Mouse (Mus musculus) layer of hippocampus, adult 9-11 months (tissue): ENCODE results near the gene Klhl9.
A peak's percentile ranks its signal among the peaks of the same experiment; 100 is the strongest.

ENCODE experiments used
- DNase-seq: peaks from one replicate; pipeline ENCODE4 v3.0.0; 2022

Gene Klhl9

GRCm38 (mm10) chr4:88714281-88714680 is 8.0 kb downstream of the Klhl9 start:
- DNase-seq = no peak

GRCm38 (mm10) chr4:88707128-88707826 is 15.0 kb downstream of the Klhl9 start:
- DNase-seq = no peak

- DNase-seq = no peak
These were observed 16.3 kb downstream of the Klhl9 start for GRCm38 (mm10) chr4:88705924-88706323.

- no peak for DNase-seq
These were observed 23.0 kb downstream of the Klhl9 start for GRCm38 (mm10) chr4:88699301-88699700.

GRCm38 (mm10) chr4:88698781-88699180 is 23.5 kb downstream of the Klhl9 start:
- no peak for DNase-seq

- DNase-seq = no peak
These were observed 24.5 kb downstream of the Klhl9 start for GRCm38 (mm10) chr4:88697753-88698152.

- no peak for DNase-seq
These were observed 25.2 kb downstream of the Klhl9 start for GRCm38 (mm10) chr4:88697108-88697507.

GRCm38 (mm10) chr4:88696237-88696884 is 25.9 kb downstream of the Klhl9 start:
- peak; percentile 38 for DNase-seq

- DNase-seq = no peak
These were observed 28.9 kb downstream of the Klhl9 start for GRCm38 (mm10) chr4:88693392-88693791.

- no peak for DNase-seq
These were observed 29.7 kb downstream of the Klhl9 start for GRCm38 (mm10) chr4:88692537-88692936.

- no peak for DNase-seq
These were observed 31.0 kb downstream of the Klhl9 start, which contains the start of gene Ifnab for GRCm38 (mm10) chr4:88691259-88691658. Gene Ifnab (minus strand): TSS chr4:88691359.

- no peak for DNase-seq
These were observed 38.5 kb downstream of the Klhl9 start, which contains the start of gene Ifna2 for GRCm38 (mm10) chr4:88683812-88684211. Gene Ifna2 (minus strand): TSS chr4:88683912.

GRCm38 (mm10) chr4:88681353-88681752 is 40.9 kb downstream of the Klhl9 start:
- DNase-seq = no peak

GRCm38 (mm10) chr4:88680362-88680761 is 41.9 kb downstream of the Klhl9 start:
- DNase-seq = no peak

GRCm38 (mm10) chr4:88676824-88677223 is 45.4 kb downstream of the Klhl9 start, which contains the start of gene Ifna16:
Gene Ifna16 (minus strand): TSS chr4:88676924.
- DNase-seq = no peak
